Mouse (Mus musculus): ENCODE results near the gene Rbms3. TPM values are rescaled to one million over a fixed set of nuclear protein-coding genes. Genes with fewer than 3 reads are reported as not detected.

The Rbms3 gene
- polyA plus RNA-seq, 1 experiment from 2014 or later = 41.2 TPM

- WGBS (ENCODE audit: insufficient replicate concordance) = 64% methylated on average over 5 of the region's 5 CpGs
- no peaks in the 10 kb centered on the region for H3K4me1 ChIP-seq (ENCODE audit: control insufficient read depth, insufficient read depth, low read length)
- H3K36me3 ChIP-seq (ENCODE audit: control insufficient read depth, insufficient read depth, low read length) = no peaks in the 10 kb centered on the region
- ATAC-seq (replicated peaks; ENCODE audit: insufficient number of reproducible peaks, low FRiP score, low TSS enrichment) = no peak
- H3K27ac ChIP-seq (ENCODE audit: low read depth, low read length) = no peak overlapping the region
- no peak overlapping the region for H3K4me3 ChIP-seq (ENCODE audit: low read depth, low read length)
- no peak overlapping the region for H3K9ac ChIP-seq (ENCODE audit: low read depth, low read length)
- H3K27me3 ChIP-seq (ENCODE audit: control insufficient read depth, insufficient read depth, low read length) = no peaks in the 10 kb centered on the region
- H3K4me2 ChIP-seq = no peak overlapping the region
- no peaks in the 10 kb centered on the region for H3K9me3 ChIP-seq (replicated peaks; ENCODE audit: control insufficient read depth, low read length)
Measured at GRCm38 (mm10) chr9:117600781-117601180, 28.9 kb downstream of the Rbms3 start.

DNA sequence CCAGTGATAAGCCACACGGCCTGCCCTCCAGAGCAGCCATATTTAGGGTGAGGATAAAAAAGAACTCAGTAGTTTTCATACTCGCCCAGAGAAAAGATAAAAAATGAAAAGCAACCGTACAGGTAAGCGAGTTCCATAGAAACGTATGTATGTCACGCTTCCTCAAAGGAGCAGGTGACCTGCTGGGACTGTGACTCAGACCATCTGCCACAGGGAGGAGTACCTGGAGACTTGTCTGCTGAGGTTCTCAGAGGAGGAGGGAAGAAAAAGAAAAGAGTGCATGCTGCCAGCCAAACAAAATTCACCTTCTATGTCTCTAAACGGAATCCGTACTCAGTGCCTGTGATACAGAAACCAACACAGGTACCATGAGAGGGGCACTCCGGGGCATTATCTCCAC, 30.4 kb downstream of the Rbms3 start:
- H3K27ac ChIP-seq (ENCODE audit: low read depth, low read length) = no peak overlapping the region
- no peak overlapping the region for H3K4me2 ChIP-seq
- H3K36me3 ChIP-seq (ENCODE audit: control insufficient read depth, insufficient read depth, low read length) = no peaks in the 10 kb centered on the region
- 76% methylated on average over 9 of the region's 9 CpGs for WGBS (ENCODE audit: insufficient replicate concordance)
- no peak overlapping the region for H3K4me3 ChIP-seq (ENCODE audit: low read depth, low read length)
- no peak for ATAC-seq (replicated peaks; ENCODE audit: insufficient number of reproducible peaks, low FRiP score, low TSS enrichment)
- H3K27me3 ChIP-seq (ENCODE audit: control insufficient read depth, insufficient read depth, low read length) = no peaks in the 10 kb centered on the region
- no peaks in the 10 kb centered on the region for H3K4me1 ChIP-seq (ENCODE audit: control insufficient read depth, insufficient read depth, low read length)
- no peaks in the 10 kb centered on the region for H3K9me3 ChIP-seq (replicated peaks; ENCODE audit: control insufficient read depth, low read length)
- no peak overlapping the region for H3K9ac ChIP-seq (ENCODE audit: low read depth, low read length)

DNA sequence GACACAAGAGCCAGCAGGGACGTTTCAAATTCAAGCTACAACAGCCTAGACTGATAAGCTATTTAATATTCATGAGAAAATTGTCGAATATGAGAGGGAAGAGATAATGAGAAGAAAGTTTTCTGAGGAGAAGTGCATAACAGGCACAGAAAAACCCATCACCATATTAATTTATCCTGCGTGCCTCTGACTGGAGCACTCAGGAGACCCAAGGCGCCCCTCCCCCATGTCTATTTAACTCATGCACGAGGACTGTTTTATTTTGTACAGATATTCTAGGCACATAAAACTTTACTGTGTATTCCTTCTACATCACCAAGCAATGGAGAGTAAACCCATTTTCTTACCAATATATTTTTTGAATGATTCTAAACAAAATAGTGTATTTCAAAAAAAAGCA, 33.6 kb downstream of the Rbms3 start:
- H3K27ac ChIP-seq (ENCODE audit: low read depth, low read length) = no peak overlapping the region
- H3K4me1 ChIP-seq (ENCODE audit: control insufficient read depth, insufficient read depth, low read length) = no peaks in the 10 kb centered on the region
- 61% methylated on average over 5 of the region's 5 CpGs for WGBS (ENCODE audit: insufficient replicate concordance)
- no peaks in the 10 kb centered on the region for H3K9me3 ChIP-seq (replicated peaks; ENCODE audit: control insufficient read depth, low read length)
- H3K4me3 ChIP-seq (ENCODE audit: low read depth, low read length) = no peak overlapping the region
- H3K36me3 ChIP-seq (ENCODE audit: control insufficient read depth, insufficient read depth, low read length) = no peaks in the 10 kb centered on the region
- H3K27me3 ChIP-seq (ENCODE audit: control insufficient read depth, insufficient read depth, low read length) = no peaks in the 10 kb centered on the region
- no peak for ATAC-seq (replicated peaks; ENCODE audit: insufficient number of reproducible peaks, low FRiP score, low TSS enrichment)
- H3K4me2 ChIP-seq = no peak overlapping the region
- H3K9ac ChIP-seq (ENCODE audit: low read depth, low read length) = no peak overlapping the region

DNA sequence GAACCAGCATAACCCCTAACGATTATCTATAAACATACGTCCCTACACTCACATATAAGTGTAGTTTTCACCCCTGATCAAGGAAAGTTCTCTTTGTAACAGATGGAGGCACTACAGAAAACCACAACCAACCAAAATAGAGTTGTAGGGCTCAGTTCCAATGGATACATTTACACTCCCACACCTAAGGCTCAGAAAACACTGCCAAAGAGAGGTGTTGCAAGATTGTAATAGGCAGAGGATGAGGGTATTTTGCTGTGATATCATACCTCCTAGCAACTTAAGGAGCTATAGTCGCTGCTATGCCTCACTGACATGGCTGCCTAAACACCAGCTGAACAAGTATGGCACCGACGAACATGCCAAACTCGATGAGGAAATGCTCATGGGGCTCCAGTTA, 44.4 kb downstream of the Rbms3 start:
- H3K27me3 ChIP-seq (ENCODE audit: control insufficient read depth, insufficient read depth, low read length) = no peaks in the 10 kb centered on the region
- no peak for ATAC-seq (replicated peaks; ENCODE audit: insufficient number of reproducible peaks, low FRiP score, low TSS enrichment)
- H3K36me3 ChIP-seq (ENCODE audit: control insufficient read depth, insufficient read depth, low read length) = no peaks in the 10 kb centered on the region
- H3K9ac ChIP-seq (ENCODE audit: low read depth, low read length) = no peak overlapping the region
- no peaks in the 10 kb centered on the region for H3K9me3 ChIP-seq (replicated peaks; ENCODE audit: control insufficient read depth, low read length)
- WGBS (ENCODE audit: insufficient replicate concordance) = 82% methylated on average over 6 of the region's 6 CpGs
- H3K4me2 ChIP-seq = no peak overlapping the region
- no peaks in the 10 kb centered on the region for H3K4me1 ChIP-seq (ENCODE audit: control insufficient read depth, insufficient read depth, low read length)
- no peak overlapping the region for H3K27ac ChIP-seq (ENCODE audit: low read depth, low read length)
- no peak overlapping the region for H3K4me3 ChIP-seq (ENCODE audit: low read depth, low read length)

- no peak overlapping the region for H3K4me2 ChIP-seq
- no peaks in the 10 kb centered on the region for H3K36me3 ChIP-seq (ENCODE audit: control insufficient read depth, insufficient read depth, low read length)
- H3K9ac ChIP-seq (ENCODE audit: low read depth, low read length) = no peak overlapping the region
- H3K27ac ChIP-seq (ENCODE audit: low read depth, low read length) = no peak overlapping the region
- 66% methylated on average over 7 of the region's 7 CpGs for WGBS (ENCODE audit: insufficient replicate concordance)
- no peaks in the 10 kb centered on the region for H3K27me3 ChIP-seq (ENCODE audit: control insufficient read depth, insufficient read depth, low read length)
- no peak for ATAC-seq (replicated peaks; ENCODE audit: insufficient number of reproducible peaks, low FRiP score, low TSS enrichment)
- H3K4me1 ChIP-seq (ENCODE audit: control insufficient read depth, insufficient read depth, low read length) = no peaks in the 10 kb centered on the region
- no peaks in the 10 kb centered on the region for H3K9me3 ChIP-seq (replicated peaks; ENCODE audit: control insufficient read depth, low read length)
- H3K4me3 ChIP-seq (ENCODE audit: low read depth, low read length) = no peak overlapping the region
Measured at GRCm38 (mm10) chr9:117583638-117584037, 46.1 kb downstream of the Rbms3 start.

GRCm38 (mm10) chr9:117582591-117582990, 47.1 kb downstream of the Rbms3 start:
- H3K4me1 ChIP-seq (ENCODE audit: control insufficient read depth, insufficient read depth, low read length) = no peaks in the 10 kb centered on the region
- H3K27ac ChIP-seq (ENCODE audit: low read depth, low read length) = no peak overlapping the region
- no peaks in the 10 kb centered on the region for H3K27me3 ChIP-seq (ENCODE audit: control insufficient read depth, insufficient read depth, low read length)
- ATAC-seq (replicated peaks; ENCODE audit: insufficient number of reproducible peaks, low FRiP score, low TSS enrichment) = no peak
- no peaks in the 10 kb centered on the region for H3K36me3 ChIP-seq (ENCODE audit: control insufficient read depth, insufficient read depth, low read length)
- H3K4me2 ChIP-seq = no peak overlapping the region
- H3K9me3 ChIP-seq (replicated peaks; ENCODE audit: control insufficient read depth, low read length) = no peaks in the 10 kb centered on the region
- H3K9ac ChIP-seq (ENCODE audit: low read depth, low read length) = no peak overlapping the region
- 79% methylated on average over 6 of the region's 6 CpGs for WGBS (ENCODE audit: insufficient replicate concordance)
- H3K4me3 ChIP-seq (ENCODE audit: low read depth, low read length) = no peak overlapping the region

DNA sequence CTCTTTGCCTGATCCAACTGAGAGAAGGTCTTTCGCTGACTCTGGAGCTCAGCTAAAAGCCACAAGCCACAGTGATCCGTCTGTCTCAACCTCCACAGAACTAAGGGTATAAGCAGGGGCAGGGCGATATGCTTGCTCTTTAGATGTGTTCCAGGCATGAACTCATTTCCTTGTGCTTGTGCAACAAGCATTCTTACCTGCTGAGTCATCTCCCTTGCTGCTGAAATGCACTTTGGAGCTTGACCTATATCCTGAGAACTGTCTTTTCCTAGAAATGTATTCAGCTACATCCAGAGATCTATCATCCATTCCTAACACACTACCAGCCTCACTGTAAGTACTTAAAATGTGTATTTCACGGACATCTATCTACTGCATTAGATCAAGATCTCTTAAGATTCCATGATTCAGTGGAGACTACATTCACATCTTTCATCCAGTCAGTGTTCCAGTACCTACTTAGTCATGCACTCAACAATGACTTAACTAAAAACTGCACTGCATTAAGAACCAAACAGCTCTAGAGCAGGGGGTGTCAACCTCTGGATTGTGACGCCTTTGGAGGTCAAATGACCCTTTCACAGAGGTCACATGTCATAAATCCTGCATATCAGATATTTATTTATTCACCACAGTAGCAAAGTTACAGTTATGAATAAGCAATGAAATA, 58.4 kb downstream of the Rbms3 start:
- Histone ChIP-seq H3K27me3 (ENCODE audit: control insufficient read depth, insufficient read depth, low read length) (no peaks in the 10 kb centered on the region), H3K4me1 (ENCODE audit: control insufficient read depth, insufficient read depth, low read length) (no peaks in the 10 kb centered on the region), H3K27ac (ENCODE audit: low read depth, low read length) (no peak overlapping the region), H3K4me3 (ENCODE audit: low read depth, low read length) (no peak overlapping the region), H3K4me2 (no peak overlapping the region), H3K36me3 (ENCODE audit: control insufficient read depth, insufficient read depth, low read length) (no peaks in the 10 kb centered on the region), H3K9me3 (replicated peaks; ENCODE audit: control insufficient read depth, low read length) (no peaks in the 10 kb centered on the region), H3K9ac (ENCODE audit: low read depth, low read length) (no peak overlapping the region)
- no peak for ATAC-seq (replicated peaks; ENCODE audit: insufficient number of reproducible peaks, low FRiP score, low TSS enrichment)
- WGBS (ENCODE audit: insufficient replicate concordance) = 65% methylated on average over 5 of the region's 5 CpGs

DNA sequence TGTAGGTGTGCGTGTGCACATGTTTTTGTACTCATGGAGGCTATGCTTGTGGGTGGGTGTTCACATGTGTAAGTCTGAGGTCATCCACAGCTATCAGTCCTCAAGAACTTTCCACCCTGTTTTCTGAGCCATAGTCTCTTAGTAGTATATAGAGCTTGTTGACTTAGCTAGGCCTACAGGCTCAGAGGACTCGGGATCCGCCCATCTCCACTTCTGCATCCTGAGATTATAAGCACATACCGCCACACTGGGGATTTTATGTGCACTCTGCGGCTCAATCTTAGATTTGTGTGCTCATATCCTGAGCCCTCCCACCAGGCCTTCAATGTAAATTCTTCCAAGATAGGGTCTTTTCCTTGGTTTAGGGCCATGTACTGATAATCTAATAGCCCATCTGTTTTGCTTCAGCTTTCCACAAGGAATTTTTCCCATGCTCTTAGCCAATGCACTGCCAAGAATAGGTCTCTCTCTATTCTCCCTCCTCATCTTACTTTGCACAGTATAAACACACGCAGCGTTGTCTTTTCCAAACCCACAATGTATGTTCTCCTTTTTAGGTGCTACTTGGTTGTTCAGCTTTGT, 59.4 kb downstream of the Rbms3 start:
- Histone ChIP-seq H3K9me3 (replicated peaks; ENCODE audit: control insufficient read depth, low read length) (no peaks in the 10 kb centered on the region), H3K27me3 (ENCODE audit: control insufficient read depth, insufficient read depth, low read length) (no peaks in the 10 kb centered on the region), H3K36me3 (ENCODE audit: control insufficient read depth, insufficient read depth, low read length) (no peaks in the 10 kb centered on the region), H3K9ac (ENCODE audit: low read depth, low read length) (no peak overlapping the region), H3K27ac (ENCODE audit: low read depth, low read length) (no peak overlapping the region), H3K4me1 (ENCODE audit: control insufficient read depth, insufficient read depth, low read length) (no peaks in the 10 kb centered on the region), H3K4me2 (no peak overlapping the region), H3K4me3 (ENCODE audit: low read depth, low read length) (no peak overlapping the region)
- 64% methylated on average over 7 of the region's 7 CpGs for WGBS (ENCODE audit: insufficient replicate concordance)
- ATAC-seq (replicated peaks; ENCODE audit: insufficient number of reproducible peaks, low FRiP score, low TSS enrichment) = no peak

DNA sequence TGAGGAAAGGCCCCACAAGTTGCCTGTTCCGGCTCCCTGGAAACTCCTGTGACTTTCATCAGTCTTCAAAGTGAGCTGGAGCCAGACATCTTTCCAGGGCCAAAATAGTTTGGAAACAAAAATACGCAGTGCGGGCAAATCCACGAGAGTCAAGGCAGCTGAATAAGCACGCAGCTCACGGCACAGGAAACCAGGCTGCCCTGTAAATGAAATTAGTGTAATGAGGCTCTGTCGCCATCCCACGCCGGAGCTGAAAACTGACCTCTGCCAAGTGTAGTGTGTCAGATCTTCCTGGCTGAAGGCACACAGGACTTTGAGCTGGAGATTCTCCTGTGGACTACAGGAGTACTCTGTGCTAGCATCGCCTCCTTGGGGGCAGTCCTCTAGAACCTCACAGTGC, 63.4 kb downstream of the Rbms3 start:
- no peaks in the 10 kb centered on the region for H3K27me3 ChIP-seq (ENCODE audit: control insufficient read depth, insufficient read depth, low read length)
- H3K4me3 ChIP-seq (ENCODE audit: low read depth, low read length) = no peak overlapping the region
- H3K9me3 ChIP-seq (replicated peaks; ENCODE audit: control insufficient read depth, low read length) = no peaks in the 10 kb centered on the region
- ATAC-seq (replicated peaks; ENCODE audit: insufficient number of reproducible peaks, low FRiP score, low TSS enrichment) = no peak
- no peaks in the 10 kb centered on the region for H3K36me3 ChIP-seq (ENCODE audit: control insufficient read depth, insufficient read depth, low read length)
- no peaks in the 10 kb centered on the region for H3K4me1 ChIP-seq (ENCODE audit: control insufficient read depth, insufficient read depth, low read length)
- 66% methylated on average over 10 of the region's 10 CpGs for whole genome bisulfite sequencing (ENCODE audit: insufficient replicate concordance)
- no peak overlapping the region for H3K9ac ChIP-seq (ENCODE audit: low read depth, low read length)
- H3K27ac ChIP-seq (ENCODE audit: low read depth, low read length) = no peak overlapping the region
- no peak overlapping the region for H3K4me2 ChIP-seq

Measured in heart, embryonic 11.5 days (tissue).